Mouse (Mus musculus) liver, embryonic 13.5 days (tissue): ENCODE measurements around the gene Dnaaf2. TPM values are rescaled to one million over a fixed set of nuclear protein-coding genes. Genes with fewer than 3 reads are reported as not detected.
A peak's percentile ranks its signal among the peaks of the same experiment; 100 is the strongest.

ENCODE experiments used
- ATAC-seq: fragments of 200-750 bp; cut with Nextera tagmentation; 2 replicates; pipeline ENCODE4 v1.8.0; 2017; ENCODE audit warnings: low read depth, mild to moderate bottlenecking, moderate number of reproducible peaks, moderate library complexity
- DNase-seq: peaks from one replicate; pipeline ENCODE4 v3.0.0; 2022
- H3K27ac ChIP-seq: fragments of 300-500 bp; sonication (generic); 2 replicates; pipeline ENCODE4 v1.5.1; 2015; ENCODE audit warnings: moderate library complexity, mild to moderate bottlenecking, inconsistent platforms
- H3K27me3 ChIP-seq: fragments of 300-500 bp; sonication (generic); 2 replicates; pipeline ENCODE4 v1.6.1; 2015; ENCODE audit warnings: mild to moderate bottlenecking, inconsistent platforms
- H3K36me3 ChIP-seq: fragments of 300-500 bp; sonication (generic); 2 replicates; pipeline ENCODE4 v1.6.1; 2015; ENCODE audit warnings: mild to moderate bottlenecking, inconsistent platforms
- H3K4me1 ChIP-seq: fragments of 300-500 bp; sonication (generic); replicated peaks from 2 replicates; pipeline ENCODE4 v1.6.1; 2015; ENCODE audit warnings: inconsistent platforms
- H3K4me2 ChIP-seq: fragments of 300-500 bp; sonication (generic); 2 replicates; pipeline ENCODE4 v1.6.1; 2015; ENCODE audit warnings: inconsistent platforms, mild to moderate bottlenecking, moderate library complexity
- H3K4me3 ChIP-seq: fragments of 300-500 bp; sonication (generic); replicated peaks from 2 replicates; pipeline ENCODE4 v1.5.1; 2015; ENCODE audit warnings: mild to moderate bottlenecking, inconsistent platforms
- H3K9ac ChIP-seq: fragments of 300-500 bp; sonication (generic); 2 replicates; pipeline ENCODE4 v1.6.1; 2015; ENCODE audit warnings: mild to moderate bottlenecking, inconsistent platforms
- H3K9me3 ChIP-seq: fragments of 300-500 bp; sonication (generic); replicated peaks from 2 replicates; pipeline ENCODE4 v1.6.1; 2016; ENCODE audit warnings: inconsistent platforms
- WGBS: fragments of 180-500 bp; shearing (Covaris S2); methylation state at CpG from one replicate; pipeline ENCODE4 v1.1.7; 2015; ENCODE audit not compliant: insufficient replicate concordance; 5-methylcytosine and 5-hydroxymethylcytosine counted together
- polyA plus RNA-seq: library from polyadenylated mRNA; unstranded; fragments of >200 nt; fragmentation: Nextera tagmentation; extraction: Ambion mirVana; gene quantifications from 2 replicates; pipeline ENCODE4 v1.2.1, GENCODE M21; 2015

Gene Dnaaf2
- polyA plus RNA-seq, 1 experiment from 2014 or later, result 7.1 TPM

DNA sequence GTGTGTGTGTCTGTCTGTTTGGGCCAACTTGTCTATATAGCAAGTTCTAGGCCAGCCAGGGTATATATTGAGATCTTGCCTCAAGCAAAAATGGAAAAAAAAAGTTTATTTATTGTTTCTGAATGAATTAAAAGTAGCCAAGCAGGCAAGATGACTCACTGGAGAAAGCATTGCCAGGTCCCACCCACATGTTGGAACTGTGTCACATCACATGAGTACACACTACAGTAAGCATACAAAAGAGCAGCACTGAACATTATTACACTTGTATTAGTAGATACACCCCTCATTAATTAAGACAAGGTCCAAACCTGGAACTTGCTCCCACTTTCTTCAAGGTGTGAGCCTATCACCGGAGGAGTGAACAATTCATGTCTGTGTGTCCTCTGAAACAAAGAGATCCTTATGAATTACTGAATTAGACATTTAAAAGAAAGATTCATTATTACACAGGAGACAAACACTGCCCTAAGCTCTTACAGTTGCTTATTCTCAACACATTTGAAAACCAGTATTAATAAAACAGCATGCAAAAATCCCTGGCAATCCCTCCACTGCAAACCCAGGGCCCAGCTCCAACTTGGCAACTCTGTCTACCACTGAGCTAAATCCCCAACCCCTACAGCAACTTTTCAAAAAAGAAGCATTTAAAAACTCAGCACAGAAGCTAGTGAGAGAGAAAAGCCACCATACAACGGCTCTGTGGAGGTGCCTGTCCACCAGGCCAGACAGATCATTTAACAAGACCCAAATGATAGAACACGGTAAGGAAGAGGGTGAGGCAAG lies 17.0 kb upstream of the Dnaaf2 start:
- no peak for DNase-seq
- WGBS, result 88% methylated on average over 3 of the region's 3 CpGs
- Histone ChIP-seq H3K4me3 (no peak overlapping the region), H3K9me3 (no peaks in the 10 kb centered on the region), H3K27ac (no peak overlapping the region), H3K9ac (no peak overlapping the region), H3K4me2 (no peak overlapping the region), H3K27me3 (no peaks in the 10 kb centered on the region), H3K36me3 (peaks cover 99% of the 10 kb centered on the region), H3K4me1 (no peaks in the 10 kb centered on the region)
- ATAC-seq, result no peak

DNA sequence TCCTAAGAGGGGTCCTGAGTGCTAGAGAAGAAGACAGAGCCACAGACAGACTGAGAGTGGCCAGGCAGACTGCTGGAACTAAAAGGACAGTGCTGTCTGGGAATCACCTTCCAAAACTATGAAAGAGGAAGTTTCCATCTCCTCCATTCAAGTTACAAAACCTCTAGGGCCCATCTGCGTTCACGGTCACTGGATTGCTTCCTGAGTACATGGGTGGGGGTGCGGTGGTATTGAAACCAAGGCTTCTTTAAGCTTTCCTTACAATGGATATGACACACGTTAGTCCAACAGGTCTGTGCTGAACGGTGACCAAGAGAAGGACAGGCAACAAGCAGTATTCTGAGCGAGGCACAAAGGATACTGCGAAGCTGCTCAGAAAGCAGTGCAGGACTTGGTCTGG lies 16.2 kb upstream of the Dnaaf2 start:
- no peak overlapping the region for H3K4me2 ChIP-seq
- WGBS, result 83% methylated on average over 7 of the region's 7 CpGs
- H3K36me3 ChIP-seq, result peaks cover 99% of the 10 kb centered on the region
- DNase-seq (no peak), ATAC-seq (no peak)
- H3K4me1 ChIP-seq, result no peaks in the 10 kb centered on the region
- no peak overlapping the region for H3K9ac ChIP-seq
- H3K4me3 ChIP-seq, result no peak overlapping the region
- H3K27ac ChIP-seq, result no peak overlapping the region
- no peaks in the 10 kb centered on the region for H3K9me3 ChIP-seq
- no peaks in the 10 kb centered on the region for H3K27me3 ChIP-seq

DNA sequence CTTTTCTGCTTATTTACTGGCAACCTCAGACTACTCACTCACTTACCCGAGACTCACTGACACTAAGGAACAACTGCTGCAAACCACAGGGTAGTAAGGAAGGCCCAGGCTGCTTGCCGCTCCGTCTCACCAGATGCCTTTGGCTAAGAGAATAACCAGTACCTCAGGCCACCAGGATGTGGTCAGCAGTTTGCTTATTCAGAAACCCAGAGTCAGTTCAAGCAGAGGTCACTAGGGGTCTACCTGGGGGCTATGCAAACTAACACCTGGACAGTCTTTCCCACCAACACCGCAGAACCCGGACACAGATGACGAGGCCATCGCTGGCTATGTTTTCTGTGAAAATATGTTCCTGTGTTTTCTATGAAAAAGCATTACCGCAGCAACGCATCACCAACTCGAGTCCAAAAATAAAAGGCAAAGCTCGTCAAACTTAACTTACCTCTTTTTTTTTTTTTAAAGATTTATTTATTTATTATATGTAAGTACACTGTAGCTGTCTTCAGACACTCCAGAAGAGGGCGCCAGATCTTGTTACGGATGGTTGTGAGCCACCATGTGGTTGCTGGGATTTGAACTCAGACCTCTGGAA lies 15.1 kb upstream of the Dnaaf2 start:
- ATAC-seq, result no peak

DNA sequence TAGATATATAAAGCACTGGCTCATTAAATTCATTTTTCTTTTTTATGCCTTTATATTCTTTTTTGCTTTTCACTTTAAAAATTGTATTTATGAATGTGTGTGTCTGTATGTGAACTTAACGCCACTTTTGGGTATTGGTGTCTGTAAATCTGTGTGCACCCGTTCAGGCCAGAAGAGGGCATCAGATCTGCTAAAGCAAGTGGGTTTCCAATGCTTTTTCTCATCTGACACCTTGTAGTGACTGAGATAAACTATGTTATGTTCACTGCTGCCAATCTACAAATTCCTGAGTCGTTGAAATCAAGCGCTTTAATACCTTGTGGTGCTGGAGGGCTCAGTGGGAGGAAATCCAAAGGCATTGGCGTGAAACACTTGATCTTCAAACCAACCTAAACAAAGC lies 12.8 kb upstream of the Dnaaf2 start:
- Histone ChIP-seq H3K27ac (no peak overlapping the region), H3K27me3 (no peaks in the 10 kb centered on the region), H3K4me2 (no peak overlapping the region), H3K36me3 (peaks cover 96% of the 10 kb centered on the region), H3K9me3 (no peaks in the 10 kb centered on the region), H3K9ac (no peak overlapping the region), H3K4me1 (no peaks in the 10 kb centered on the region), H3K4me3 (no peak overlapping the region)
- WGBS, result 83% methylated on average over 5 of the region's 5 CpGs
- DNase-seq (no peak), ATAC-seq (no peak)

More for the DNA sequence above, 15.1 kb upstream of the Dnaaf2 start:
- no peak overlapping the region for H3K27ac ChIP-seq
- peaks cover 96% of the 10 kb centered on the region for H3K36me3 ChIP-seq
- H3K9me3 ChIP-seq, result no peaks in the 10 kb centered on the region
- WGBS, result 85% methylated on average over 13 of the region's 13 CpGs
- H3K9ac ChIP-seq, result no peak overlapping the region
- H3K4me3 ChIP-seq, result no peak overlapping the region
- DNase-seq, result no peak
- no peaks in the 10 kb centered on the region for H3K27me3 ChIP-seq
- H3K4me1 ChIP-seq, result no peaks in the 10 kb centered on the region
- no peak overlapping the region for H3K4me2 ChIP-seq

DNA sequence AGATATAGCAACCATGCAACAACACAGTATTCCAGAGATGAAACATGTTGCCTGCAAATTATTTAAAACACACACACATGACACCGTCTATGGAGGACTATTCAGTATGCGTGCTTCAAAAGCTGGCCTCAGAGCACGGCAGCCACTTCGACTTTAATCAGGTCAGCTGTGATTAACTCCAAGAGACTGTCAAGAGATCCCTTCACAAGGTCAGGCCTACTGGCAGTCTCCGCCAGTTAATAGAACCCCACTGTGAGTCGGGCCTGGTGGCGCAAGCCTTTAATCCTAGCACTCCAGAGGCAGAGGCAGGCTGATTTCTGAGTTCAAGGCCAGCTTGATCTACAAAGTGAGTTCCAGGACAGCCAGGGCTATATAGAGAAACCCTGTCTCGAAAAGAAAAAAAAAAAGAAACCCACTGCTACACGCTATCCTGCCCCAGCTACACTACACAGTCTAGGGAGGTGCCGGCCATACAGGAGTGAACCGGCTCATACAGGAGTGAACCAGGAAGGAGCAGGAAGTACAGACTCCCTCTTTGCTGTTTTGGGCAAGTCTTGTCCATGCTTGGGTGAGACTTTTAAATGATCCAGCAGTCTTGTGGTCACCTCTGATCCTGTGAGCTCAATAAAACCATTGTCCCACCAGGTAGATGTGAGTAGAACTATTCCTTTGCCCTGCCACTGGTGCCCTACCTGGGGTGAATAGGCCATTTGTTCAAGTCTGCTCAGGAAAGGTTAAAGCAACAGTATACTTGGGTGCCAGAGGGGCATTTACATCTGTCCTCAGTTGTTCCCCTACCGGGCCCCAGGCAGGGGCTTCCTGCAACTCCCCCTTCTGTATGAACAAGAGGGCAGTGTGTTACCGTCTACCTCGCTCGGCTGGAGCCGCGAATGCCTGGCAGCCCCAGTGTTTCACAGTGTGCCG lies 12.1 kb upstream of the Dnaaf2 start:
- Histone ChIP-seq H3K9ac (no peak overlapping the region), H3K27me3 (no peaks in the 10 kb centered on the region), H3K4me2 (no peak overlapping the region), H3K36me3 (peaks cover 94% of the 10 kb centered on the region), H3K9me3 (no peaks in the 10 kb centered on the region), H3K27ac (no peak overlapping the region), H3K4me1 (no peaks in the 10 kb centered on the region), H3K4me3 (no peak overlapping the region)
- no peak for DNase-seq
- no peak for ATAC-seq
- WGBS, result 89% methylated on average over 18 of the region's 18 CpGs

DNA sequence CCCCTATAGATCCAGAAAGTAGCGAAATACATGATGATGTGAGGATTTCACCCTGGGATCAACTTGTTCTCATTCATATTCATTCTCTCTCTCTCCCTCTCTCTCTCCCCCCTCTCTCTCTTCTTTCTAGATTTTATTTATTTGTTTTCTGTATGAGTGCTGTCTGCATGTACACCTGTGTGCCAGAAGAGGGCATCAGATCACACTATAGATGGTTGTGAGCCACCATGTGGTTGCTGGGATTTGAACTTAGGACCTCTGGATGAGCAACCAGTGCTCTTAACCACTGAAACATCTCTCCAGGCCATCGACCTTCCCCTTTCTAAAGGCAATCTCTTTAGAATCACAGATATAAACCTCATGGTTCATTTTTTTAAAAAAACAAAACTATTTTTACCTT lies 10.3 kb upstream of the Dnaaf2 start:
- ATAC-seq (no peak), DNase-seq (no peak)
- Histone ChIP-seq H3K9ac (no peak overlapping the region), H3K36me3 (peaks cover 85% of the 10 kb centered on the region), H3K4me2 (no peak overlapping the region), H3K27me3 (no peaks in the 10 kb centered on the region), H3K4me1 (no peaks in the 10 kb centered on the region), H3K4me3 (no peak overlapping the region), H3K9me3 (no peaks in the 10 kb centered on the region), H3K27ac (no peak overlapping the region)
- WGBS, result 75% methylated on average over 2 of the region's 2 CpGs

DNA sequence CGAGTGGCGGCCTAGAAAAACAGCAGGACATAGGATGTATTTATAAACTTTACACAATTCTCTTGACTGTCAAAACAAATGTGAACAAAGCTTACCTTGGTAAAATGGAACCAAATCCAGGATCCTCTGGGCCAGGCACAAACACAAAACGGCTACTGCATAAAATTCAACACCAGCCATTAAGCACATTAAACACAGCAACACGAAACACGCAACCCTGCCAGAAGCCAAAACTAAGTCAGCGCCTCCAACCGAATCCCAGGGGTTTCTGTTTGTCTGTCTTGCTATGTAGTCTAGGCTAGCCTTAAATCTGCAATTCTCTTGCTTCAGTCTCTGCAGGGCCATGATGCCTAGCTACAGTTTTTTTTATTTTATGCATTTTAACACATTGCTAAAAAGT lies 9.7 kb upstream of the Dnaaf2 start:
- 91% methylated on average over 7 of the region's 7 CpGs for WGBS

DNA sequence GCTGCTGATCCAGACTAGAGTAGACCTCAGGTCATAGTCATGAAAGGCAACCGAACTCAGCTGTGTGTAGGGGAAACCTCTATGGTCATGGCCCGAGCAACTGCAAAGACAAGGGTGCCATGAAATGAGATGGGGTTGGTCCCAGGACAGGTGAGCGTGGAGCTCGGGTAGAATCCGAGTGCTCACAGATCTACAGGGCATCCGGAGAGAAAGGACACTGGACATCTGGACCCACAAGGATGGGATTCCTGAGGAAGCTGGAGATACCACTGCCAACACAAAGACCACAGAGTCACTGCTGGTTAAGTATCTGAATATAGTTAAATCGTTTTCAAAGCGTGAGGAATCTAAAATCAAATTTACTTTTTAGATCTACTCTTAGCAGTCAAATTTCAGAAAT lies 9.2 kb upstream of the Dnaaf2 start:
- H3K4me2 ChIP-seq, result no peak overlapping the region
- H3K27me3 ChIP-seq, result no peaks in the 10 kb centered on the region
- 85% methylated on average over 8 of the region's 8 CpGs for WGBS
- DNase-seq (no peak), ATAC-seq (no peak)
- H3K4me3 ChIP-seq, result no peak overlapping the region
- H3K27ac ChIP-seq, result no peak overlapping the region
- no peak overlapping the region for H3K9ac ChIP-seq
- no peaks in the 10 kb centered on the region for H3K4me1 ChIP-seq
- H3K36me3 ChIP-seq, result peaks cover 85% of the 10 kb centered on the region
- no peaks in the 10 kb centered on the region for H3K9me3 ChIP-seq

More for the DNA sequence above, 9.7 kb upstream of the Dnaaf2 start:
- no peaks in the 10 kb centered on the region for H3K27me3 ChIP-seq
- H3K4me3 ChIP-seq, result no peak overlapping the region
- H3K9ac ChIP-seq, result no peak overlapping the region
- H3K27ac ChIP-seq, result no peak overlapping the region
- peaks cover 85% of the 10 kb centered on the region for H3K36me3 ChIP-seq
- H3K4me2 ChIP-seq, result no peak overlapping the region
- ATAC-seq, result no peak
- H3K4me1 ChIP-seq, result no peaks in the 10 kb centered on the region
- no peak for DNase-seq
- H3K9me3 ChIP-seq, result no peaks in the 10 kb centered on the region

DNA sequence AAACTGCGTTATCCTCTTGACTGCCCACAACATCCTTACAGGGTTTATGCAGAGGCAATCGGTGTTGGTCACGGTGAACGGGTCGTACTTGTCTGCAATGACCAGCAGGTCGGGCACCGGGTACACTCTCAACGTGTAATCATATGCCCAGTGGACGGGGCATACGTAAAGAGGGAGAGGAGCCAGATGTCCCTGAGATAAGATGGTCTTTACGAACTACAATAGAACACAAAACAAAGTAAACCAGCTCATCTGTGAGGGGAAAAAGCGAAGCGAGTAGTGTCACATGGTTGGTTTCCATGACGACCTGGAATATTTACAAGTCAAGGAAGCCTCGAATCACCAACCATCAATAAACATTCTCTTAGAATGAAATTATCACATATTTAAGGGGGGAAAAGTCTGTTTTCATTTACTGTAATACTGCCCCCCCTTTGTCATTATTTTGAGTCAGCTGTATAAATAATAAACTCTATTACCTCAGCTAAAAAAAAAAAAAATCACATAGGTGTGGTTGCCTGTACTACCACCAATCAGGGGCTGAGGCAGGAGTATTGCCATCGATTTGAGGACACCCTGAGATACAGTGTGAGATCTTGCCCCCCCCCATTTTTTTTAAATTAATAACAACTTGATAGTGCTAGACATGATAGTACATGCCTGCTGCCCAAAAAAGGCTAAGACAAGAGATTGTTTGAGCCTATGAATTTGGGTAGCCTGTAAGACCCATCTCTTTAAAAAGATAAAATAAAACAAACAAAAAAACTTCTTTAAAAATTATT lies 6.0 kb upstream of the Dnaaf2 start, which contains the start of gene Gm49384:
Gene Gm49384, minus strand, starts transcription at position 216 of the 782 bp plus-strand sequence.
- H3K9me3 ChIP-seq, result no peaks in the 10 kb centered on the region
- H3K9ac ChIP-seq, result no peak within 1 kb of the TSS
- no peak for DNase-seq
- no peaks in the 10 kb centered on the region for H3K27me3 ChIP-seq
- H3K4me3 ChIP-seq, result no peak within 1 kb of the TSS
- ATAC-seq, result no peak
- WGBS, result 83% methylated on average over 16 of the region's 16 CpGs
- peaks cover 80% of the 10 kb centered on the region for H3K36me3 ChIP-seq
- H3K27ac ChIP-seq, result no peak within 1 kb of the TSS
- H3K4me1 ChIP-seq, result peaks cover 7% of the 10 kb centered on the region
- H3K4me2 ChIP-seq, result no peak within 1 kb of the TSS

DNA sequence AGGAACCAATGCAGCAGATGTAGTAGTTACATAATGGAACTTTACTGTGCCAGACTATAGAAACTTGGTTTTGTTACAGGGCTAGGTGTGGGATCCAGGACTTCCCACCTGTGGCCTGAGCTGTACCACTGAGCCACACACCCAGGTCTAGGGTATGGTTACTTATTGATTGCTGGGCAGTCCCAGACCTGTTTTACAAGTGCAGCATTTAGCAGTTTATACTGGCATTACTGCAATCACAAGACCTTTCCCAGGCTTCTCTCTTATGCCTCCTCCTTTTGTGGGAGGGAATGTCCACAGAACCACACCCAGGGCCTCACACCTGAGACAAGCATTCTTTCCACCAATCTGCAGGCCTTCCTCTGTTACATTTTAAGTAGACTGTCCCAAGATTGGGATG lies 756 bp upstream of the Dnaaf2 start:
- peaks cover 45% of the 10 kb centered on the region for H3K36me3 ChIP-seq
- no peak for DNase-seq
- peak overlapping the region; percentile 98 for H3K4me2 ChIP-seq
- H3K9me3 ChIP-seq, result no peaks in the 10 kb centered on the region
- H3K4me3 ChIP-seq, result peak overlapping the region; percentile 95
- ATAC-seq, result no peak
- H3K4me1 ChIP-seq, result peaks cover 31% of the 10 kb centered on the region
- no peak overlapping the region for H3K27ac ChIP-seq
- H3K9ac ChIP-seq, result peak overlapping the region; percentile 30; the same call in 1 of the 2 replicates
- no peaks in the 10 kb centered on the region for H3K27me3 ChIP-seq
